Mouse (Mus musculus): ENCODE data around the gene Six3.

The Six3 gene

GRCm38 (mm10) chr17:85626091-85626860 is 12.9 kb downstream of the Six3 start:
- no peak for DNase-seq (ENCODE audit: low spot score)

DNA sequence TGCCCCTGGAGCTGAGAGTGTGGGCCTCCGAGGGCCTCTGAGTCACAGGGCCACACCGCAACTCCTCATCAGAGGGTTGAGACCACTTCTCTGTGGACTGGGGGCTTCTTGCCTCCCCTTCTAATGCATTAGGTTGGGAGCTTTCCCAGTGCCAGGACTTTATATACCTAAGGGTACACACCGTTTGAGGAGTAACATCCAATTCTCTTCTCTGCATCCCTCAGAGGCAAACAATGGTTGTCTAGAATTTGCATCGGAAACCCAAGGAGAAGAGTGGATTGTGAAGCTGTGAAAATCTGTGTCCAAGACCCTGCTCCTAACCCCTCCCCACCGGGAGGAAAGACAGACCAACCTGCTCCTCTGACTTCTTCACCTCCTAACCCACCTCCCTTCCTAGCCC is 14.3 kb downstream of the Six3 start:
- no peak for DNase-seq (ENCODE audit: low spot score)

DNA sequence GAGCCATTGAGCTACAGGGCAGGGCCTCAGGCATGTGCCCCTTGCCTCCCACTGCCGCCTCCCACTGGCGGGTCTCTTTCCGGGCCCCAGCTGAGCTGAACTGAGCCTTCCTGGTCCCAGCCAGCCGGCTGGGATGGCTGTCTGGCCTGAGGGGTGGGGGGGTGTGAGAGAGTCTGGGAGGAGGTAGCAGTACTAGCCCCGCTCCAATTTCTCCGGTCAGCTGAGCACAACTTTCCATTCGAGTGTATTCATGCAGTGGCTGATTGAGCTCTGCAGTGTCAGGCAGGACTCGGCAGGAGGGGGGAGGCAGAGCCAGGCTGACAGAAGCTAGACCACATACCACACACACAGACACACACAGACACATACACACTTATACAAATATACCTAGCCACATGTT is 15.4 kb downstream of the Six3 start:
- DNase-seq (ENCODE audit: low spot score) = peak; percentile 72

GRCm38 (mm10) chr17:85629396-85629795 is 16.0 kb downstream of the Six3 start:
- no peak for DNase-seq (ENCODE audit: low spot score)

GRCm38 (mm10) chr17:85630296-85631050 is 17.1 kb downstream of the Six3 start:
- no peak for DNase-seq (ENCODE audit: low spot score)

- no peak for DNase-seq (ENCODE audit: low spot score)
Measured at GRCm38 (mm10) chr17:85631106-85631505, 17.7 kb downstream of the Six3 start.

- DNase-seq (ENCODE audit: low spot score) = peak; percentile 89
Measured at GRCm38 (mm10) chr17:85633619-85634018, 20.2 kb downstream of the Six3 start.

- DNase-seq (ENCODE audit: low spot score) = no peak
Measured at GRCm38 (mm10) chr17:85637876-85638275, 24.5 kb downstream of the Six3 start.

- DNase-seq (ENCODE audit: low spot score) = no peak
Measured at GRCm38 (mm10) chr17:85645312-85645711, 31.9 kb downstream of the Six3 start.

GRCm38 (mm10) chr17:85645718-85646665 is 32.6 kb downstream of the Six3 start:
- peak; percentile 84 for DNase-seq (ENCODE audit: low spot score)

- DNase-seq (ENCODE audit: low spot score) = no peak
Measured at GRCm38 (mm10) chr17:85660016-85660415, 46.6 kb downstream of the Six3 start.

DNA sequence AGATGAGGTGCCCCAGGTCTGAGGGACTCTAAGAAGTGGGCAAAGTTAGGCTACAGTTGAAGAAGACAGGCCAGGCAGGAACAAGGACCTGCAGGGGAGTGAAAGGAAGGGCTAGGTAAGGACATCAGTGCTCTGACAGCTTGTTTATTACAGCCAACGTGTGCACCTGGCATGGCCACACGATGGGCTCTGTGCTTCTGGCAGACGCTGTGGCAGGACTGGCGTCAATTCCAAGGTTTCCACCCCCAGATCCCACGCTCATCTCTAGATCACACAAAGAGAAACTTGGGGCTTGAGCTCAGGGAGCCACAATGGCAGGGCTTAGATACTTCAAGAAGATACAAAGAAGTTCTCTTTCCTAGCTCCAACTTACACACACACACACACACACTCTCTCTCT is 48.1 kb downstream of the Six3 start:
- no peak for DNase-seq (ENCODE audit: low spot score)

GRCm38 (mm10) chr17:85664202-85664601 is 50.8 kb downstream of the Six3 start:
- no peak for DNase-seq (ENCODE audit: low spot score)

DNA sequence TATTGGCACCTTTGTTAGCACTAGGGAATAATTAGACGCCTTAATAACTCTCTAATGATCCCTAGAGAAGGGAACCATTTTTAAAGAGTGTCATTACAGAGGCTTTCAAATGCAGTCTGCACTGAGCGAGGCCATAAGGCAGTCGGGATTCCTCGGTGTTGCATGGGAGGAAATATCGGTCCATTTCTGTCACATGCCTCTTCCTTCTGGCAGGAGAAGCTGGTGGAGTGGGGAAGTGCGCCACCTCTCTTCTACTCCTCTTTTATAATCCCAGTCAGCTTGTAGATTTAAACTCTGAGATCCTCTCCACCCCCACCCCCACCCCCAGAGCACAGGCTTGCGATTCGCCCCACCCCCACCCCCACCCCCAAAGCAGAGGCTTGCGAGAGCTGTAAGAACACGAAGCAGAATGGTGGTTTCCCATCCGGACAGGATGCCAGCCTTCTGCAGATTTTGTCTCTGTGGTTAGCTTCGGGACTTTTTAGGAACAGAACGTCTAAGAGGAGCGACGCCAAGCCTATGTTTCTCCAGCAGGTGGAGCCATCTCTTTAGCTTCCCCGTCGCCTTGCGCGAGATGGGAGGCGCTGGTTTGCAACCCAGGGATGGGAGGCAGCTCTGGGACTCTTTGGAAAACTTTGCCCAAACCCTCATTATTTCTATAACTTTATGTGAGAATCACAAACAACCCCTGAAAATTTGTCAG is 51.4 kb downstream of the Six3 start:
- DNase-seq (ENCODE audit: low spot score) = peak; percentile 95

All from embryo, embryonic 10.5 days (tissue).